Comparison of ENCODE assay signal across 18 mouse cellular contexts in genomic region chr9:113837461-113837860, GRCm38 (mm10).
"Had no signal": no experiment of that assay in that cellular context is flagged by ENCODE, and none has a peak within 500 bp of the region (broad histone marks: within the 10 kb centered on the region; RNA-seq: fewer than 3 reads in every experiment).

No protein-coding gene starts in this region.

- H3K4me3 ChIP-seq: kidney, embryonic 15.5 days; liver, embryonic 13.5 days; midbrain, embryonic 12.5 days; midbrain, embryonic 15.5 days; neural tube, embryonic 12.5 days; neural tube, embryonic 15.5 days had no signal

- H3K9me3 ChIP-seq: kidney, embryonic 15.5 days; liver, embryonic 13.5 days; midbrain, embryonic 12.5 days; midbrain, embryonic 15.5 days; neural tube, embryonic 12.5 days; neural tube, embryonic 15.5 days had no signal

- H3K36me3 ChIP-seq: neural tube, embryonic 12.5 days had no signal

- H3K4me1 ChIP-seq: liver, embryonic 13.5 days; midbrain, embryonic 12.5 days; midbrain, embryonic 15.5 days; neural tube, embryonic 12.5 days; neural tube, embryonic 15.5 days had no signal

- H3K9ac ChIP-seq: kidney, embryonic 15.5 days; liver, embryonic 13.5 days; midbrain, embryonic 12.5 days; midbrain, embryonic 15.5 days; neural tube, embryonic 12.5 days; neural tube, embryonic 15.5 days had no signal

- H3K27ac ChIP-seq: kidney, embryonic 15.5 days; liver, embryonic 13.5 days; midbrain, embryonic 12.5 days; midbrain, embryonic 15.5 days; neural tube, embryonic 12.5 days; neural tube, embryonic 15.5 days; stomach, postnatal 0 days had no signal

- ATAC-seq: midbrain, embryonic 15.5 days had no signal

- DNase-seq: kidney, adult 11 months; kidney, adult 8-10 months; kidney, postnatal 14 days; kidney, postnatal 4 days; liver, embryonic 13.5 days; lung, adult 2 months; lung, postnatal 36 days; right cerebral cortex, postnatal 14 days; right cerebral cortex, postnatal 4 days; thymus, adult 2 months; thymus, postnatal 14 days; thymus, postnatal 4 days had no signal
